Mouse (Mus musculus): ENCODE results near the gene Atg14.

DNA sequence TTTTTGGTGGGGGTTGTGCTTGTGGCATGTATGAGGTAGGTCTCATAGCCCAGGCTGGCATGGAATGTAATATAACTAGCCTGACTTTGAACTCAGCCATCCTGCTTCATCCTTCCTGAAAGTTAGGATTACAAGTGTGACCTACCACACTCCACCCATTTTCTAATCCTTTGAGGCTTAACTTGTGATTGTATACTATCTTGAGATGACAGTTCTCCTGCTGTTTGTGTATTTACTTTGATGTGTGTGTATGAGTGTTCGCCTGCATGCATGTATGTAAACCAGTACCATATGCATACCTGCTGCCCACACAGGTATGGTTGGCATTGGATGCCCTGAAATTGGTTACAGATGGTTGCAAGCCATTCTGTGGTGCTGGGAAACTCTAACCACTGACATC lies 48.8 kb downstream of the Atg14 start:
- TF ChIP-seq USF1 (IDR thresholded peaks at IDR 0.05; ENCODE audit: low read depth) (no peak), CTCF (IDR thresholded peaks at IDR 0.05; ENCODE audit: control insufficient read depth, insufficient read depth, insufficient read length) (no peak)
